Mouse (Mus musculus) MEL (cell line): ENCODE measurements around the gene Arpp21.

Source experiments
- CTCF ChIP-seq, 3 experiments: IDR thresholded peaks in 2 of 3; conservative IDR thresholded peaks in 1 of 3; 2 replicates each; pipeline ENCODE4 v1.5.1; 2011 to 2012; ENCODE audit warnings: low read length in 3 of 3, low read depth in 2 of 3, mild to moderate bottlenecking in 2 of 3, improper control_type of control experiment in 1 of 3, inconsistent platforms in 1 of 3, mixed read lengths in 1 of 3, moderate library complexity in 1 of 3; ENCODE audit not compliant: control insufficient read depth in 1 of 3, insufficient read depth in 1 of 3, poor library complexity in 1 of 3, severe bottlenecking in 1 of 3
- EP300 ChIP-seq, 2 experiments: IDR thresholded peaks; 2 replicates each; pipeline ENCODE4 v1.6.1; 2011; ENCODE audit warnings: improper control_type of control experiment in 2 of 2, low read length in 2 of 2, low read depth in 1 of 2, mild to moderate bottlenecking in 1 of 2
- GABPA ChIP-seq: IDR thresholded peaks from 2 replicates; pipeline ENCODE4 v1.6.1; 2012; ENCODE audit warnings: low read depth, mild to moderate bottlenecking, inconsistent platforms, low read length, improper control_type of control experiment, moderate library complexity
- GATA1 ChIP-seq: IDR thresholded peaks from 2 replicates; pipeline ENCODE4 v1.6.1; 2011; ENCODE audit warnings: low read depth, low read length, improper control_type of control experiment
- ZC3H11A ChIP-seq: IDR thresholded peaks from 2 replicates; pipeline ENCODE4 v1.6.1; 2012; ENCODE audit warnings: low read depth, mild to moderate bottlenecking, inconsistent platforms, low read length, improper control_type of control experiment

- TF ChIP-seq CTCF (IDR thresholded peaks at IDR 0.05 in 2 of 3, conservative IDR thresholded peaks at IDR 0.05 in 1 of 3; ENCODE audit: control insufficient read depth in 1 of 3, insufficient read depth in 1 of 3, low read depth in 2 of 3, low read length in 3 of 3, poor library complexity in 1 of 3, severe bottlenecking in 1 of 3): no peak
- no peak for TF ChIP-seq EP300 (IDR thresholded peaks at IDR 0.05; ENCODE audit: low read depth in 1 of 2, low read length in 2 of 2)
- no peak for TF ChIP-seq ZC3H11A
- no peak for TF ChIP-seq GATA1
- TF ChIP-seq GABPA: no peak
Observed at GRCm38 (mm10) chr9:112078453-112078852, 157.3 kb downstream of the Arpp21 start.
